Mouse (Mus musculus) heart, postnatal 10 days (tissue): ENCODE data around the gene Gm13283. TPM values are rescaled to one million over a fixed set of nuclear protein-coding genes. Genes with fewer than 3 reads are reported as not detected.
A peak's percentile ranks its signal among the peaks of the same experiment; 100 is the strongest.
"Not testable (repeated sequence)": the region's sequence is repeated elsewhere in the genome, so short reads cannot be mapped to it uniquely, and the experiment has no call there.

Source experiments
- DNase-seq, 2 experiments: peaks; one replicate each; pipeline ENCODE4 v3.0.0; 2021
- intact Hi-C: fragments of 180-260 bp; cut with DNase I; formaldehyde crosslinking; loops from one replicate; pipeline ENCODE4 v1.15.1; 2025
- total RNA-seq, 2 experiments: library from RNA; stranded (reverse); gene quantifications; 2 replicates each; pipeline ENCODE4 v1.2.3; 2021

The Gm13283 gene
- total RNA-seq = not detected

DNA sequence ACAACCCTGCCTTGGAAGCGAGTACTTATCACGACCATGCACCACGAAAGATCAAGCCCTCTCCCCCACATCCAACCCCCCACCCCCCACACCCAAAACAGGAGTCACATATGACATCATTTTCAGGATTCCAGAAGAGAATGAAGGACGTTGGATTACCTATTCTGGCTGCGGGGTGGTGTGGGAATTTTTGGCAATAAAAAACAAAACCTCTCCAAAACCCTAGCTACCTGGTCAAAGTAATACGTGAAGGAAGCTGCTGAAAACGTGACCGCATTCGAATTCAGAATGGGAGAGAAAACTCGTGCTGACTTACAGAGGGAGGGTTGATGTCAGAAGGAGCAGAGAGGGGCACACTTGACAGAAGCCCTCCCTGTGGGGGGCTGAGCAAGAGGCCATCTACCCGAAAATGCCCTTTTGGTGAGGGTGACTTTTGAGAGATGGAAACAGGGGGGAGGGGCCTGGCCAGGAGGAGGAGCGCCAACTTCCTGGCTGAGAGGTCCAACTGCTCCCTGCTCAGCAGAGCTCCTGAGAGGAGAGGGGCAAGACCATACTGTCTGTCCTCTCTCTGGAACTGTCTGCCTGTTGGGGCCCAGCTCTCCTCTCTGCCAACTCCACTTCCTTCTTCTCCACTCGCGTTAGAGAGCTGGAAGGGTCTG, at the start of gene Gm13283:
Gene Gm13283, plus strand, starts transcription at position 510 of the 659 bp plus-strand sequence.
- intact Hi-C loops = not testable (repeated sequence)
- DNase-seq = peak; percentile 42 to 56

DNA sequence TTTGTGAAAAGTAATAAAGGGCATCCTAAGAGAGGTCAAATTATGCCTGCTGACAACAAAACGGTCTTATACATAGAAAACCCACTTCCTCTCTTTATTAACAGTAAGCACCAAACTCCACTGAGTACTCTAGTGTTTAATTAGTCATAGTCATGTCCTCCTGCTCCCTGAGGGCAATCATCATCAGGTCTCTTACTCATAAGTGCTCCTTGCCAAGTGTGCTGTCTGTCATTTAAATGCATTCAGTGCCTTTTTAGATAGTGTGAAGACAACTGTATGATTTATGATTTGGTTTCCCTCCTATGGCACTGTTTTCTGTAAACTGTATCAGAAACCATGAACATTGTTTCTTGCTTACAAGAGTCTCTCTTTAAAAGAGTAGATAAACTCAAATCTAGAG, 45.6 kb upstream of the Gm13283 start:
- intact Hi-C loops = no loop called here
- DNase-seq = no peak

DNA sequence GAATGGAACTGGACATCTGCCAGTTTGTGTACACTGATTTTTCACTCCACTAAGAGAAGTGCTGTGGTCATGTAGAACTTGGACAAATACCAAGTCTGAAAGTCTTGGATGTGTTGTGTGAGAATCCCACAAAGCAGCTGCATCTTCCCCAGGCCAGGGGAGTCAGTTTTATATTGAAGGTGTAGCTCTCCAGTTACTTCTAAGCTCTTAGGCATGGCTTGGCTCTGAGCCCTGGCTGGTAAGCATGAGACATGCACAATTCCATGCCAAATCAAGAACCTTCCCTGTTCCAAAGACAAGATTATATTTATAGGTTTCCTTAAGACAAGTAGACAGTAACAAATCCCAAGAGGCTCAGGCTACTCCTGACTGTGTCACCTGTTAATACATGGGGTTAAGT, 44.9 kb upstream of the Gm13283 start:
- intact Hi-C loops = no loop called here
- no peak for DNase-seq

DNA sequence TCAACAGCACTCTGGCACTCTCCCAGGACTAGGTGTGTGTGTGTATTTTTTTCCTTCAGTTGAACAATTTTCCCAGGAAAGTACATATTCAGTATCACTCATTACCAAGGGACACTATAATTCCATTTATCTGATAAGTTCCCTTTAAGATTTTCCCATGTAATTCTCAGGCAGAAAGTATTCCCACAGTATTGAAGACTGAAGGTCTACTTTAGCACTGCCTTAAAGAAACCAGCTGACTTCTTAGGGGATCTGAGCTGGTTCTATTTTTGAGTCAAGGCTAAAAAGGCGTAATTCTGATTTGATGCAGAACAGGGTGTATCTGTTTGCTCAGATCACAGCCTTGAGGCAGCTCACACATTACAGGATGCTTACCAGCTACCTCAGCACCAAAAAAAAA, 41.2 kb upstream of the Gm13283 start:
- DNase-seq = no peak
- intact Hi-C loops = no loop called here

DNA sequence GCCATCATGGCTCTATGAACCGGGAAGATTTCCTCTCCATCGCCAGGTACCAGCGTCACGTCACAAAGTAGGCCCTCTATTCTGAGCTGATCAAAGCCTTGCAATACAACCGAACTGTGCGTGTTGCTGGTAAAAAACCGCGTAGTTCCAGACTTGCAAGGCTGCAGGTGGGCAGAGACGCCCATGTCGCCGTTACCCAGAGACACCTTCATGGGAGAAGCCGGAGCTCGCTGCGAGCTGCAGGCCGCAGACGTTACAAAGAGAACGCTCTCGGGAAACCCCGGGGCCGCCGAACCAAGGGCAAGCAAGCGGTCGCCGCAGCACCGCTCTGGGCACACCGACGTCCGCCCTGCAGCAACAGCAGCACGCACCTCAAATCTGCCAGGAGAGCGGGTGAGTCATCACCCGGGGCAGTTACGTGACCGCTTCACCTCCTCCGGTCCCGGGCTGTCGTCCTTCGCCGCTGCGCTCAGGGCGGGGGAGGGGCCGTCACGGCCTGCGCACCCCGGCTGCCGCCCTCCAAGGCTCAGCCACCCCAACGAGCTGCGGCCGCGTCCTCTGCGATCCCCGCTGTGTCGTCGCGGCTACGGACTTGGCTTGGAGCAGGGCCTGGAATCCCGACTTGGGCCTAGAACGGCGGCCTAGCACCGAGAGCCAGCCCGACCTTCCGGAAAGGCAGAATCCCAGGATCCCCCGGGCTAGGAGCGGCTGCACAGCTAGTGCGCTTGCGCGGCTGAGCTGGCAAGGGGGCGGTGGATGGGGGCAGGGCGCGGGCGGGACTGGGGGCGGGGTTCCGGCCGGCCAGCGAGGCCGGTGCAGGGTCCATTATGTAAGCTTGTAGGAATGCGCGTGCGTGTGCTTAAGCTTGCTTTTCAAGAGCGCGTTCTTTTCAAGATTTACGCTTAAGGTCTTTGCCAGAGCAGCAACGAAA, 37.9 kb upstream of the Gm13283 start, which contains the start of the genes Gm26566 and Klhl9:
Gene Gm26566, plus strand, starts transcription at position 15 of the 931 bp plus-strand sequence.
Gene Klhl9, minus strand, starts transcription at position 675 of the 931 bp plus-strand sequence.
- intact Hi-C loops = loop anchor here (5.0 kb wide), 1 partner anchor 415 kb away; the partner anchor contains the start of gene Mtap
- peak; percentile 95 for DNase-seq

DNA sequence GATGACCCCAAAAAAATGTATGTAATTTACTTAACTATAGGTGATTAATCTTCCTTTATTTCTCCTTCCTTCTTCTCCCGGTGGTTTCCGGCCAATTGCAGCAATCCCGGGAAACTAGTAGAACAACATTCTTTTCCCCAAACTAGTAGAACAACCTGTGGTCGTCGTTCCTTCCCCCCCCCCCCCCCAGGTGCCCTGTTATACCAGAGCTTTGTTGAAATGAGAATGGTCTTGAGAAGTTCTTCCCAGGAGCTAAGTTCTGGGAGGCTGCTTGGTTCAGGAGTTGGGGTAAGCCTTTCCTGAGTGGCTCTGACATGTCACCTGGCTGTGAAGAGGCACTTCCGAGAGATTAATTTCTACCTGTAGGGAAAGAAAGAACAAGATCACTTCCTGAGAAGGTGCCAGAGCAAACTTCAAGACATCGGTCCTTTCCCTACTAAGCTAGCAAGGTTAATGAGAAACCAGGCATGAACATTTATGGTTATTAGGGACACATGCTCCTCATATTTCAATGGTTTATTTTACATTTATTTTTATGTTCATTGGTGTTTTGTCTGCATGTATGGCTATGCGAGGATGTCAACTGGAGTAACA, 36.3 kb upstream of the Gm13283 start:
- intact Hi-C loops = loop anchor here (5.0 kb wide), 1 partner anchor 414 kb away; the partner anchor contains the start of gene Mtap
- DNase-seq = no peak

DNA sequence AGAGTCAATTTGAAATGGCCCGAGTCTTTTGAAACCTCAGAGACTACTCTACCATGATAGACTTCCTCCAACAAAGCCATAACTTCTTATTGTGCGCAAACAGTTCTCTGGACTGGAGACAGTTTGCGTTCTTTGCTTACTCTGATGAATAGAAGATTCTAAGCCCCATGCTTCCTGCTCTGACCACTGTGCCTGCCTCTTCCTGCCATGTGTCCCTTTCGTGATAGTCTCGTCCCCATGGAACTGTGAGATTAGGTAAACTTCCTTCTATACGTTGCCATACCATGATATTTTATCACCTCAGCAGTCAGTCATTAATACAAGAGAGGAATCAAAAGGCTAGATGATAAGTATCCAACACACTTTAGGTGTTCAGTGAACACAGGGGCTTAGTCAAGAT, 33.2 kb upstream of the Gm13283 start:
- DNase-seq = no peak
- intact Hi-C loops = loop anchor here (1.0 kb wide), 1 partner anchor 30 kb away; no protein-coding TSS in a partner anchor

DNA sequence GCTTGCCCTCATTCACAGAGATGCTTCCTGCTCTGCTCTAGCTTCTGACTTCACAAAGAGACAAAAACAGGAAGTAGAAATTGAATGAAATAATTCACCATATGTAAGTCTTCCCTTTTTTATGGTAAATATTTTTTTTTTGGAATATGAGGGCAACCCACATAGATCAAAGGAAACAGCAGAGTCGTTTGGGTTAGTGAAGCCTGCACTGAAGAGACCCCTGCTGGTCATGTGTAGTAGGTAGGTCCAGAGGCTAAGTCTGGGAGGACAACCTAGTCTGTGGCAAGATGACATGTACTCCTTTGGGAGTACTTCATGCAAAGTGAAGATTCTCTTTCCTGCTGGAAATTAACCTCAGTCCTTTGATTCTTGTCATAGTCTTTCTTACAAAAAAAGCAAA, 32.6 kb upstream of the Gm13283 start:
- DNase-seq = peak; percentile 35 to 65
- intact Hi-C loops = loop anchor here (1.0 kb wide), 1 partner anchor 31 kb away; no protein-coding TSS in a partner anchor

DNA sequence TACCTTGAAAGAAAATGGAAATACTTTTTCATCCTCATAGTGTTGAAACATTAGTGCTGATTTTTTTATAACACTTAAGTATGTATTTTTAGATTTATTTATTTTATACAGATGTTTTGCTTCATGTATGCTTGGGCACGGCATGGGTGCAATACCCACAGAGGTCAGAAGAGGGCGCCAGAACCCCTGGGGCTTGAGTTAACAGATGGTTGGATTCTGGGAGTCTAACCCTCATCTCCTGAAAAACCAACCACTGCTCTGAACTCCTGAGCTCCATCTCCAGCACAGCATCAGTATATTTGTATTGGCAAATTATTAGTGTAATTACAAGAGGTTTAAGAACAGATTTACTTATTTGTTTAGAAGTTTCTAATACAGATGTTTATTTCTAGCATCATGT, 21.4 kb upstream of the Gm13283 start:
- intact Hi-C loops = no loop called here

DNA sequence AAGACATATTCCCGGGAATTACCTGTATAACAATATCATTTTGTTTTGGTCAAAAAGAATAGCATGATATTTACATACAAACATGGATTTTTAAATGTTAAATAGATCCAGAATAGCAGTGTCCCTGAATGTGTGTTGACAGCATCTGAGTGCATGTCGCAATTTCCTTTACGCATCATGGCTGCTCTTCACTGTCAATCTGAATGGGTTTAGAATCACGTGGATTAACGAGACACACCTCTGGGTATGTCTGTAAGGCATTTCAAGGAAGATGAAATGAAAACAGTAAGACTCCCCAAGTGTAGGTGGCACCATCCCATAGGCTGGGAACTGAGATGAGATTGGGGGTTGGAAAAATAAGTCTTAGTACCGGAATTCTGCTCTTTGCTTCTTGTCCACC, 20.9 kb upstream of the Gm13283 start:
- DNase-seq = no peak
- intact Hi-C loops = no loop called here

More for the DNA sequence above, 21.4 kb upstream of the Gm13283 start:
- peak; percentile 70 to 82 for DNase-seq

DNA sequence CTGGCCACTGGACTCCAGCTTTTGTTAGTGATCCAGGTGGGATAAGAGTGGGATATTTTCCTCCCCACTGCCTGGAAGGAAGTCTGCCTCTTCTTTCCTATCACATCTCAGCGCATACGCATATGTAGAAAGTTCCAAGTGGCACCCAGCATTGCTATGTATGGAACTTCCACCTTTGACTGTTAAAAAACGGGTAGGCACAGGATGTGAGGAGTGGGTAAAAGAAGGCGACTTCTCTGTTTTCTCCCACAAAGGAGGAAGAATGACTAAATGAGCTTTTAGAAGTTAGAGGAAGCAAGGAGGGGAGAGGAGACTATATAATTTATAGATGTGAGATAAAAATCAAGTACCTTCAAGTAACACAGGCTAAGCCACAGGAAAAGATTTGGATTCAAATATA, 18.5 kb upstream of the Gm13283 start:
- intact Hi-C loops = loop anchor here (2.0 kb wide), 1 partner anchor 15 kb away; no protein-coding TSS in a partner anchor

DNA sequence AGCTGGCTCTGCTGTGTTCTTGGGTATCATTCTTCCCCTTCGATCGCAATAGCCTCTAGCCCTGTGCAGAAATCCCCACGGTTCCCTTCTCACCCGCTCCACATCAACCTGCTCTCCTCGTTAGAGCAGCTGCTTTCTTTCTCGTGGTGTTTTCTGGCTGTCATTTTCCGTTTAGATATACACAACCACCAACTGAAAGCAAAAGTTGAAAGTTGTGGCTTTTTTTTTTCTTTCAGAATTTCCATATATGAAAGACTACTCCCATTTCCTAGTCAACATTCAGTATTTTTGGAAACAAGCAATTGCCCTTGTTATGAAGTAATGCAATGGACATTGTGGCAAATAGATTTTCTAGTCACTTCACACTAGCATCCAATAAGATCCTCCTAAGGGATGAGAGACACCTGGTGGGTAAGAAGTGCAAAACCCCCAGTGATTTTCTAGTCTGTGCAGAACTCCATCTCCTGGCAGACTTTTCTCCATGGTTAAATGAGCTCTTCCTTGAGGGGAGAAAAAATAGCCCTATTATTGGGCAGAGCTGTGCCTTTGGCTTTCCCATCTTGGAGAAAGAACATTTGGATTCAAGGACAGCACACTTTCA, 17.0 kb upstream of the Gm13283 start:
- no peak for DNase-seq
- intact Hi-C loops = no loop called here

More for the DNA sequence above, 18.5 kb upstream of the Gm13283 start:
- no peak for DNase-seq

DNA sequence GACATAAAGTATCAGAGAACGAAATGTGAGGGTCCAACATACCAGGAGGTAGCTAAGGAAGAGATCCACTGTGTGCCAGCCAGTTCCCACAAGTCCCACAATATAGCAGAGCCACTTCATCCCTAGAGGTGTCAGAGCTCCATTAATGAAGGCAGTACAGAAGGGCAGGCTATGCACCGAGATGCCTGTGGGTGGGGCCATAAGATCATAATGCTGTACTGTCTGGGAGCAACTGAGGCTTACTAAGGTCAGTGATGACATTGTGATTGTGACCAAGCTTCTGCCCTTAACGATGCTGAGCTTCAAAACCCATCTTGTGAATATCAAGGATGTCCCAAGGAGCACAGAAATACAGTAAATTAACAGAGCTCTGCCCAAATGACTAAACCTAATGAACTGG, 15.7 kb upstream of the Gm13283 start:
- no peak for DNase-seq
- intact Hi-C loops = no loop called here

DNA sequence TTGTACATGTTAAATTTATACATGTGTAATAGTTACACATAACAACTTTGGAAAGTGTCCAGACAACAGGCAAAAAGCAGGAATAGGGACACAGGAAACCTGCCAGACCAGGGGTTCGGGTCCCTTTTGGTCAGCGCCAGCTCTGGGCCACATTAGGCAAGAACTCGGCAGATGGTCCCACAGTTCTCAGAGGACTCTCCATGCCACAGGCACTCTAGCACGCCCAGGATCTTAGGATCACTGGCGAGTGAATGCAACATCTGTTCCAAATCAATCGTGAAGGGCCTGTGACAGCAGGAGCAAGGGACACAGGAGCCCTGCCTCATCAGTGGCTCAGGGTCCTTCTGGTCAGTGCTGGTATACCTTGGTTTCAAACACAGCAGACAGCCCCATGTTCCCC, 10.0 kb upstream of the Gm13283 start:
- intact Hi-C loops = no loop called here
- no peak for DNase-seq

DNA sequence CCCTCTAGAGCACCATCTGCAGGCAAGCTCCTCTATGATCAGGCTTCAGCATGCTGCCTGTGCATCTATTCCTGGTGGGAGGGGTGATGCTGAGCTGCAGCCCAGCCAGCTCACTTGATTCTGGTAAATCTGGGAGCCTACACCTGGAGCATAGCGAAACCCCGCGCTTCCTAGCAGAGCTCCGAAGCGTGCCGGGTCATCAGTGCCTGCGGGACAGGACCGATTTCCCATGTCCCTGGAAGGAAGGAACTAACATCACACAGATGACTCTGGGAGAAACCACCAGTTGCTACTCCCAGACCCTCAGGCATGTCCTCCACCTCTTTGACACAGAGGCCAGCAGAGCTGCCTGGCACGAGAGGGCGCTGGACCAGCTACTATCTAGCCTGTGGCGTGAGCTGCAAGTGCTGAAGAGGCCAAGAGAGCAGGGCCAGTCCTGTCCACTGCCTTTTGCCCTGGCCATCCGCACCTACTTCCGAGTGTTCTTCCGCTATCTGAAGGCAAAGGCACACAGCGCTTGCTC, 5.0 kb upstream of the Gm13283 start, which contains the start of gene Gm13271:
Gene Gm13271, plus strand, starts transcription at position 51 of the 523 bp plus-strand sequence.
- intact Hi-C loops = loop anchor here (2.0 kb wide), 1 partner anchor 58 kb away; no protein-coding TSS in a partner anchor
- DNase-seq = peak; percentile 71 to 80

DNA sequence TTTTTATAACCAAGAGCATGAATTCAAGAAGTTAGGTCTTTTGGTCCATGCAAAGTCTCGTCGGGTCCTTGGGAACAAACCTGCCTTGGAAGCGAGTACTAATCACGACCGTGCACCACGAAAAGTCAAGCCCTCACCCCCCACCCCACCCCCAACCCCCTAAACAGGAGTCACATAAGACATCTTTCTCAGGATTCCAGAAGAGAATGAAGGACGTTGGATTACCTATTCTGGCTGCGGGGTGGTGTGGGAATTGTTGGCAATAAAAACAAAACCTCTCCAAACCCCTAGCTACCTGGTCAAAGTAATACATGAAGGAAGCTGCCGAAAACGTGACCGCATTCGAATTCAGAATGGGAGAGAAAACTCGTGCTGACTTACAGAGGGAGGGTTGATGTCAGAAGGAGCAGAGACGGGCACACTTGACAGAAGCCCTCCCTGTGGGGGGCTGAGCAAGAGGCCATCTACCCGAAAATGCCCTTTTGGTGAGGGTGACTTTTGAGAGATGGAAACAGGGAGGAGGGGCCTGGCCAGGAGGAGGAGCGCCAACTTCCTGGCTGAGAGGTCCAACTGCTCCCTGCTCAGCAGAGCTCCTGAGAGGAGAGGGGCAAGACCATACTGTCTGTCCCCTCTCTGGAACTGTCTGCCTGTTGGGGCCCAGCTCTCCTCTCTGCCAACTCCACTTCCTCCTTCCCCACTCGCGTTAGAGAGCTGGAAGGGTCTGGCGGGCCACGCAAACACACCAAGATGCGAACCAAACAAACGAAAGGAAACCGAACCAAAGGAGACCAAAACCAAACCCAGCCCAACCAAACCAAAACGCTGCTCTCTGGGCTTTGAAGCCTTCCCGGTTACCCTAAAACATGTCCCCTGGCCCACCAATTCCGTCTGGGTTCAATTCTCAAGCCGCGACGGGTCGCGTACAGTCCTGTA, 3.1 kb upstream of the Gm13283 start:
- intact Hi-C loops = loop anchor here (2.0 kb wide), 1 partner anchor 16 kb away; no protein-coding TSS in a partner anchor
- DNase-seq = peak; percentile 12 to 52

DNA sequence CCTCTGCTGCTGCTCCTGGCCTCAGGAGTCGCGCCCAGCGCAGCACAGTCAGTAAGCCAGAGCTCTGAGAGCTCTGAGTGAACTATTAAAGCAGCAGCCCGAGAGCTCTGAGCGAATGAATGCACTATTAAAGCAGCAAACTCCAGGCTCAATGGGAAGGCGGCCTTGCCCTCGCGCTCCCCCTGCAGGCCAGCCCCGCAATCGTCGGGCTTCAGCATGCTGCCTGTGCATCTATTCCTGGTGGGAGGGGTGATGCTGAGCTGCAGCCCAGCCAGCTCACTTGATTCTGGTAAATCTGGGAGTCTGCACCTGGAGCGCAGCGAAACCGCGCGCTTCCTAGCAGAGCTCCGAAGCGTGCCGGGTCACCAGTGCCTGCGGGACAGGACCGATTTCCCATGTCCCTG, 2.3 kb upstream of the Gm13283 start:
- intact Hi-C loops = loop anchor here (2.0 kb wide), 1 partner anchor 17 kb away; no protein-coding TSS in a partner anchor
- peak; percentile 93 to 94 for DNase-seq

DNA sequence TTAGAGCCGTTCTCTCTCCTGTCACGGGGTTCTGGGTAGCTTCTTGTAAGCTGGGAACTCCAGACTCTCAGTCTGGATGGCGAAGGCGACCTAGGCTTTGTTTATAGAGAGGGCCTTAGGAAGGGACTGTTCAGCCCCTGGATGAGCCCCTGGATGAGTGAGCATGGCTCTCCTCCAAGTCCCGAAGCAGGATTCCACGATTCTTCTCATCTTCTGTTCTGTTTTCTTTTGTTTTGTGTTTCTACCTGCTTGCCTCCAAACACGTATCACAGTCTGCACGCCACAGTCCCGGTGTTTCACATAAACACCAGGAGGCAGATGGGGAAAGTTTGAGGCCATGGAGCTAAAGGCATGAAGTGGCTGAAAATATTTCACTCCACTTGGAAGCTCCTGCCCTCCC, 1.2 kb upstream of the Gm13283 start:
- peak in 1 of 2 experiments; percentile 4 for DNase-seq
- intact Hi-C loops = not testable (repeated sequence)

DNA sequence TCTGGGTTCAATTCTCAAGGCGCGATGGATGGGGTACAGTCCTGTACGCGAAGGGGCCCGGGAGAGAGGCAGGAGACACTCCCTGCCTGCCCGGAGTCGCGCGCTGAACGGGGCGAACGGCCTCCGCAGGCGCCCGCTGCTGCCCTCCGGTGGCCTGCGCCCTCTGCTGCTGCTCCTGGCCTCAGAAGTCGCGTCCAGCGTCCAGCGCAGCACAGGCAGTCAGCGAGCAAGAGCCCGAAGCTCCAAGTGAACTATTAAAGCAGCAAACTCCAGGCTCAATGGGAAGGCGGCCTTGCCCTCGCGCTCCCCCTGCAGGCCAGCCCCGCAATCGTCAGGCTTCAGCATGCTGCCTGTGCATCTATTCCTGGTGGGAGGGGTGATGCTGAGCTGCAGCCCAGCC, 512 bp downstream of the Gm13283 start:
- intact Hi-C loops = not testable (repeated sequence)
- peak; percentile 77 to 88 for DNase-seq
